Mouse (Mus musculus): ENCODE results near the gene Krt13. TPM values are rescaled to one million over a fixed set of nuclear protein-coding genes. Genes with fewer than 3 reads are reported as not detected.

Gene Krt13
- 4.1 TPM in 1 of 2 replicates, not detected in the other for polyA plus RNA-seq (2011; ENCODE audit: insufficient read depth, insufficient read length, low replicate concordance, missing spikeins)

DNA sequence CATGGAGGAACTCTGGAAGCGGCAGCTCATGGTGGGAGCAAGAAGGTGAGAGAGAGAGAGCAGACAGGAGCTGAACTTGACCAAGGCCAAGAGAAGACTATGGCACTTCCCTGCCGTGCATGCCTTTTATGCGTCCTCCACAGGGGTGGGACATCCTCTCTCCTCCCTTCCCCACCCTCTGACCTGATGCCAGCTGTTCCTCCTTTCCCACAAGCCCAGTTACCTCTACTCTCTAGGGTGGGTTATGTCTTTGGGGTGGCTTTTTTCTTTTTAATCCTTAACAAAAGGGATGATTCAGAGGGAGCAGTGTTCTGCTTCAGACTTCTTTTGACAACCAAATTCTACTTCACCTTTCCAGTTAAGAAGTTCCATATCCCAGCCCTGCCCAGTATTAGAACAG is at the start of gene Krt13:
Krt13 (minus strand) TSS at position 101 of the 400 bp plus-strand sequence.
- WGBS = 62% methylated on average over 3 of the region's 3 CpGs
- TF ChIP-seq POLR2A (IDR thresholded peaks at IDR 0.05; ENCODE audit: borderline replicate concordance, control insufficient read depth, low read depth, low read length) (no peak), CTCF (IDR thresholded peaks at IDR 0.05; ENCODE audit: control insufficient read depth, insufficient read depth, low read length) (no peak)
- Histone ChIP-seq H3K4me3 (replicated peaks; ENCODE audit: control insufficient read depth, low read depth, low read length) (no peak within 1 kb of the TSS), H3K27ac (ENCODE audit: control insufficient read depth, insufficient read depth, low read depth, low read length, poor library complexity) (no peak within 1 kb of the TSS), H3K4me1 (ENCODE audit: control insufficient read depth, insufficient read depth, low read length) (no peaks in the 10 kb centered on the region)

DNA sequence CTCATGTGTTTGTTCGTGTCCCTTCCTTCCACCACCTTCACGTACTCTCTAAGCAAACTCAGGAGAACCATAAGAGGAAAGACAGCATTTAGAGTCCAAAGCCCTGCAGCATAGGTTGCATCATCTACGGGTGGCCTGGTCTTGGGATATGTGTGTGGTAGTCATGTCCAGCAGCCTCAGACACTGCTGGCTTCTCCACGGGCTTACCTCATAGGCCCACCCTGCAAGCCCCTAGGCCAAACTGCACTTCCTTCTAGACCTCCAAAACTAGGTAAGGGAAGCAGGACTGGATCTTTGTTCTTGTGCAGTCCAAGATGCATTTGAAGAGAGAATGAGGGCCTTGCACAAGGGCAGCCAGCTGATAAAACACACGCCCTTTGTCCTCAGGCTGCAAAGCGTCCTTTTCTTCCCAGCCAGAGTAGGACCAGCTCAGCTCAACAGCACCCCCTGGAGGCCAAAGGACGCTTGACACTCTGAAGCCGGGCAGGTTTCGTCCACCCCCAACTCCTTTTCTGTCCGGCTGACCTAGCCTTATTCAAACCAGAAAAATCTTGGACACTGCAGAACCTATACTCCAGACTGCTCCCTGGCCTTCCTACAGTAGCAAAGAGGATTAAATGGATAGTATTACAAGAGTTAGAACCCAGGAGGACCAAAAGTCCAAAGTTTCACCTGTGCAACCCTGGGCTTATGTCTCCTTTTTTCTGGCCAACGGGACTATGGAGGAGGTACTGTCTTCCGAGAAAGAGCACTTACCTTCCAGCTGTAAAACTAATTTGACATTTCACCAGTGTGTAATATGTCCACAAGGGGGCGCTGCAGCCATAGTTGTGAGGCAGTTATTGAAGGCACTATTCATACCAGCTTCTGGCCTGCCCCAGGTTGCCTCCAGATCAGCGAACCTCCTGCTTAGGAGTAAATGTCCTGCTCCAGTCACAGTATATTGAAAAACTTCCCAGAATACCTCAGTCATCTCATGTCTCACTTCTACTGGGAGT is 47.7 kb upstream of the Krt13 start:
- Histone ChIP-seq H3K4me3 (replicated peaks; ENCODE audit: control insufficient read depth, low read depth, low read length) (no peak overlapping the region), H3K4me1 (ENCODE audit: control insufficient read depth, insufficient read depth, low read length) (no peaks in the 10 kb centered on the region), H3K27ac (ENCODE audit: control insufficient read depth, insufficient read depth, low read depth, low read length, poor library complexity) (no peak overlapping the region)
- WGBS = 32% methylated on average over 14 of the region's 14 CpGs
- TF ChIP-seq CTCF (IDR thresholded peaks at IDR 0.05; ENCODE audit: control insufficient read depth, insufficient read depth, low read length) (peak; percentile 82), POLR2A (IDR thresholded peaks at IDR 0.05; ENCODE audit: borderline replicate concordance, control insufficient read depth, low read depth, low read length) (no peak)

DNA sequence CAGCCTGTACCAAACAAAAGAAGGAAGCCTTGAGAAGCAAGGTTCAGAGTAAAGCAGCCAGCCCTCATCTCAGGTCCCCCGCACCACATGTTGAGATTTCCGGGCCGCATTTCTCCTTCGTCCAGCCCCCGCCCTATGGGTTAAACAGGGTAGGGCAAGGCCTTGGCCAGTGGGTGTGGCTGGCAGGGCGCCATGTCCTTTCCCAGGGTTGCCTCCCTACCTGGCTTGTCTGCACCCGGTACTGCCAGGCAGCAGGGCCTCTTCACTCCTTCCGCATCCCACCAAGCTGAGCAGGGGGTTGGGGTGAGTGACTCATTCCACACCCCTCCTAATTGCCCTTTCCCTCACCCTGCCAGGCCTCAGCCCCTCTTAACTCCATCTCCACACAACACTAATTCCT is 46.7 kb upstream of the Krt13 start:
- WGBS = 74% methylated on average over 8 of the region's 8 CpGs
- TF ChIP-seq POLR2A (IDR thresholded peaks at IDR 0.05; ENCODE audit: borderline replicate concordance, control insufficient read depth, low read depth, low read length) (no peak), CTCF (IDR thresholded peaks at IDR 0.05; ENCODE audit: control insufficient read depth, insufficient read depth, low read length) (no peak)
- Histone ChIP-seq H3K4me3 (replicated peaks; ENCODE audit: control insufficient read depth, low read depth, low read length) (no peak overlapping the region), H3K27ac (ENCODE audit: control insufficient read depth, insufficient read depth, low read depth, low read length, poor library complexity) (no peak overlapping the region), H3K4me1 (ENCODE audit: control insufficient read depth, insufficient read depth, low read length) (no peaks in the 10 kb centered on the region)

DNA sequence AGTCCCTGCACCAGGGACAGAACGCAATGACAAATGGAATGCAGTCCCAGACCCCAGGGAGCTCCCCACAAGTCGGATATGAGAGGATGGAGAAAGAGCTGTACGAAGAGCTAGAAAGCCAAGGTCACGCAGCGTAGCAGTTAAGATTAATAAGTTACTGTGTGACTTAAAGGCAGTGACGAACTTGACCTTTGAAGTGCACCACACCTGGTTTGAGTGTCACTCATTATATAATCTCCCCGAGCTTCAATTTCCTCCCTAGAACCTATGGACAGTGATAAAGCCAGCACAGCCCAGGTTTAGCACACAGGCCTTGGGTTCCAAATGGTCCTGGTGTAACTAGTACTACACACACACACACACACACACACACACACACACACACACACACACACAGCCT is 43.0 kb upstream of the Krt13 start:
- Histone ChIP-seq H3K27ac (ENCODE audit: control insufficient read depth, insufficient read depth, low read depth, low read length, poor library complexity) (no peak overlapping the region), H3K4me3 (replicated peaks; ENCODE audit: control insufficient read depth, low read depth, low read length) (no peak overlapping the region), H3K4me1 (ENCODE audit: control insufficient read depth, insufficient read depth, low read length) (no peaks in the 10 kb centered on the region)
- 67% methylated on average over 7 of the region's 7 CpGs for WGBS
- TF ChIP-seq POLR2A (IDR thresholded peaks at IDR 0.05; ENCODE audit: borderline replicate concordance, control insufficient read depth, low read depth, low read length) = no peak
- TF ChIP-seq CTCF (IDR thresholded peaks at IDR 0.05; ENCODE audit: control insufficient read depth, insufficient read depth, low read length) = no peak

DNA sequence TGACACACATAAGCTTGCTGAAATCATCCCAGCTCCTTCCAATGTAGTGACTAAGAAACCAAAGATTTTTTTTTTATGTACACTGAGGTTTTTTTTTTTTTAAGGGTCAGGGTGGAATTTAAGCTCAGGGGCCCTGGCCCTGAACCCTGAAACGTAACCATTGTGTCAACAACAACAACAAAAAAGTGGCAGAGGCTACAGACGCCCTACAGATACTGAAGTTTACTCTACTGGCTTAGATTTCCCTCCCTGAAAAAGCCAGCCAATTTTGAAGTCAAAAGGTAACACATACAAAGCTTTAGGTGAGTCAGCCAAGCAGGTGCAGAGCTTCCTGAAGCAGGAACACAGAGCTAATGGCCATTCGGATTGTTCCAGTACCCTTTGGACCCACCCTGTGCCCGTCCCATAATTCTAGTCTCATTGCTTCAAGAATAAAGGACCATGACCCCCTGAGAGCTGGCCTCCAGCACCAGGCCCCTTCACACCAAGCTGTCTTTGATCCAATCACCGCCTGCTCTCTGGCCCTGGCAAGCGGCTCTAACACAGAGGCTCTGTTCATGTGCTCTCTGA is 36.6 kb upstream of the Krt13 start:
- Histone ChIP-seq H3K4me3 (replicated peaks; ENCODE audit: control insufficient read depth, low read depth, low read length) (no peak overlapping the region), H3K27ac (ENCODE audit: control insufficient read depth, insufficient read depth, low read depth, low read length, poor library complexity) (no peak overlapping the region), H3K4me1 (ENCODE audit: control insufficient read depth, insufficient read depth, low read length) (no peaks in the 10 kb centered on the region)
- TF ChIP-seq POLR2A (IDR thresholded peaks at IDR 0.05; ENCODE audit: borderline replicate concordance, control insufficient read depth, low read depth, low read length) = no peak
- TF ChIP-seq CTCF (IDR thresholded peaks at IDR 0.05; ENCODE audit: control insufficient read depth, insufficient read depth, low read length) = no peak
- WGBS = 77% methylated on average over 6 of the region's 6 CpGs

DNA sequence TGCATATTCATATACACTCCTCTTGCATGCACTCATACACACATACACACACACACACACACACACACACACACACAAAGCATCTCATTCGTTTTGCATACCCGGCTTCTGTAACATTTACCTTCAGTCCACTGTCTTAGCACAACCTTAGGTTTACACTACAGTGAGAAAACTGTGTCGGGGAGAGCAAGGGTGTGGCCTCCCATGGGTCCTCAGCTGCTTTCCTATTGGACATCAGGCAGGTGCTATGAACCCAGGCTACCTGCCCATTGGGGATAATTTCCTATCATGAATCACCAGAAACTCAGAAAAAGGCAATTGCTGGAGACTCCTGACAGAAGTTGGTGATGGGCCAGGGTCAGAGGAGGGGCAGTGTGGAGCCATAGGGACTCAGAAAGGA is 36.0 kb upstream of the Krt13 start:
- Histone ChIP-seq H3K27ac (ENCODE audit: control insufficient read depth, insufficient read depth, low read depth, low read length, poor library complexity) (no peak overlapping the region), H3K4me3 (replicated peaks; ENCODE audit: control insufficient read depth, low read depth, low read length) (no peak overlapping the region), H3K4me1 (ENCODE audit: control insufficient read depth, insufficient read depth, low read length) (no peaks in the 10 kb centered on the region)
- TF ChIP-seq CTCF (IDR thresholded peaks at IDR 0.05; ENCODE audit: control insufficient read depth, insufficient read depth, low read length) (no peak), POLR2A (IDR thresholded peaks at IDR 0.05; ENCODE audit: borderline replicate concordance, control insufficient read depth, low read depth, low read length) (no peak)
- WGBS = 69% methylated on average over 3 of the region's 3 CpGs

DNA sequence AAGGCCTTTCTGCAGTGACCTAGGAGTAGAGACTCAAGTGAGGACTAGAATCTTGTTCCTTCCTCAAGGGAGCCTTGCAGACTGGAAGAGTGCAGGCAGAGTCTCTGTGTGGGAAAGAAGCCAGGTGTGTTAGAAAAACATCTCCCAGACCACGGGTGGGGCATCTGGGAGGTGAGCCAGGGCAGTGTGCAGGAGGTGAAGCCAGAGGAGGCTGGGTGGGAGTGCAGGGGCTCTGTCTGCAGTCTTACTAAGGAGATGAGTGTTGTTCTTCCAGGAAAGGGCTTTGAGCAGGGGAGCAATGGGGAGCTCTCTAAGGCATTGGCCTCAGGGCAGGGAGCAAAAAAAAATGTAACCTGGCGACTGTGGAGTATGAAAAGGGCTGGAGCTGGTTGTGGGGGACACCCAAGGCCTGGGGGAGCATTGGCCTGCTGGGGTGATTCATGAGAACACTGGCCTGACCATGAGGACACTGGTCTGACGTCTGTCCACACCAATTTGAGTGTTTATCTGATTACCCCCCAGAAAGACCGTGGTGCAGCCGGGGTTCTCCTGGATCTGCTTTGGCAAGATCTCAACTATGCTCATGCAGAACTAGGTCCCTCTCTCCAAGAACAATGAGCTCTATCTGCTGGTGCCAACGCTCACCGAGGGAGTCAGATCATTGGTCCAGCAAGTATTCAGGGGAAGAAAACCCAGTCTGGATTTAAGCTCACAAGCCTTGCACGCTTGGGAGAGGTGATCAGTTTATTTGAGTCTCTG is 34.3 kb upstream of the Krt13 start:
- Histone ChIP-seq H3K4me1 (ENCODE audit: control insufficient read depth, insufficient read depth, low read length) (no peaks in the 10 kb centered on the region), H3K27ac (ENCODE audit: control insufficient read depth, insufficient read depth, low read depth, low read length, poor library complexity) (no peak overlapping the region), H3K4me3 (replicated peaks; ENCODE audit: control insufficient read depth, low read depth, low read length) (no peak overlapping the region)
- WGBS = 66% methylated on average over 8 of the region's 8 CpGs
- no peak for TF ChIP-seq CTCF (IDR thresholded peaks at IDR 0.05; ENCODE audit: control insufficient read depth, insufficient read depth, low read length)
- no peak for TF ChIP-seq POLR2A (IDR thresholded peaks at IDR 0.05; ENCODE audit: borderline replicate concordance, control insufficient read depth, low read depth, low read length)
